Mouse (Mus musculus) ovary, postnatal 14 days (tissue): Measurements from ENCODE around the gene Rrp36.

Source experiments
- DNase-seq: peaks from one replicate; pipeline ENCODE4 v3.0.0; 2022; ENCODE audit warnings: low spot score

Rrp36 gene

DNA sequence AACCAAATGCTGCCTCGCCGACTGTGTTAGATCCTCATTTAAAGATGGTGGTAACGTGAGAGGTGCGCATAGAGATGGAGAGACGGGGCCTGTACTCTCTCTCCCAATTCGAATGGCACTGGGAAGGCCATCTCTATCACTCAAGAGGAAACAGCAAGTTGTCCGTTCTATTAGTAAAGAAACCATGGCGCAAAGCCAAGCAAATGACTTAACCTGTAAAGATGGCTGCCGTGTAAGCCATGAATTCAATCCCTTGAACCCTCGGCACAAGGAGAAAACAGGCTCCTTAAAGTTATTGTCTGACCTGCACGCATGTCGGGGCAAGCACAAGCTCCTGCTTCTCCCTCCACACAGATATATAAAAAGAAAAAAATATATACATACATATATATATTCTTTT lies 56.4 kb downstream of the Rrp36 start:
- DNase-seq, result no peak
